Mouse (Mus musculus): Measurements from ENCODE around the gene Zbtb11. TPM values are rescaled to one million over a fixed set of nuclear protein-coding genes. Genes with fewer than 3 reads are reported as not detected.
A peak's percentile ranks its signal among the peaks of the same experiment; 100 is the strongest.

Zbtb11 gene
- polyA plus RNA-seq, 1 experiment: 11.8 TPM

DNA sequence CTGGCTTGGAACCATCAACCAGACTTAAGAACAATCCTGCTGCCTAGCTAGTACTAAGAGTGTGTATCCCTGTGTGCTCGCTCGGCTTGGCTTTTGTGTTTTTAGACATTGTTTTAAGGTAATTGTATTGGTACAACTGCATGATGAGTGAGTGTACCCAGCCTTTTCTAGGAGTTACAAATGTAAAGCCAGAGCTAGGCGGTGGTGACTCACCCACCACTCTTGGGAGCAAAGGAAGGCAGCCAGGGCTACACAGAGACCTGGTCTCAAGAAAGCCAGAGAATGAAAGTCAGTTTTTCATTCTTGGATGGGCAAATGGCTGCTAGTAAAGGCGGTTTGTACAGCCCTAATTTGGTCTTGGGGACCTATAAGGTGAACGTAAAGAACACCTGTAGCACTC is 3.3 kb upstream of the Zbtb11 start:
- DNase-seq (ENCODE audit: low spot score): no peak

GRCm38 (mm10) chr16:55971735-55972615 is 1.7 kb upstream of the Zbtb11 start:
- no peak for DNase-seq (ENCODE audit: low spot score)

DNA sequence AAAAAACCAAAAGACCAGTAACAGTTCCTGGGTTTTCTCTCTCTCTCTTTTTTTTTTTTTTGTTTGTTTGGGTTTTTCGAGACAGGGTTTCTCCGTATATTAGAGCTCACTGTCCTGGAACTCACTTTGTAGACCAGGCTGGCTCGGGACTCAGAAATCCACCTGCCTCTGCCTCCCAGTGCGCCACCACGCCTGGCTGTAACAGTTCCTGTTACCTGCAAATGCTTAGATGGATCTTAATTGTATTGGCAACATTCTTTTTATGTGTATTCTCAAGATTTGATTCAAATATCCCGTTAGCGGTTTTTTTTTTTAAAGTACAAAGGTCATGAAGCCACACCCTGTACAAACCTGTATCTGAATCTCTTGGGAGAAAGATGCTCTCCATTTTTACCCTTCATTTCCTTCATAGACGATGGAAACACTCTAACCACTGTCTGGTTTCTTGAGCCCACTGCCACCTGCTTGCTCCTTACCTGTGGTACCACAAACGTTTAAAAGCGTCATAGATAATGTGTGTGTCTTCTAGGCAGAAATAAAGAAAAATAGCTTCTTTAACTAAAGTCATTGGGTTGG is 969 bp upstream of the Zbtb11 start:
- no peak for DNase-seq (ENCODE audit: low spot score)

GRCm38 (mm10) chr16:55974256-55974902 is 696 bp downstream of the Zbtb11 start:
- peak; percentile 87 for DNase-seq (ENCODE audit: low spot score)

DNA sequence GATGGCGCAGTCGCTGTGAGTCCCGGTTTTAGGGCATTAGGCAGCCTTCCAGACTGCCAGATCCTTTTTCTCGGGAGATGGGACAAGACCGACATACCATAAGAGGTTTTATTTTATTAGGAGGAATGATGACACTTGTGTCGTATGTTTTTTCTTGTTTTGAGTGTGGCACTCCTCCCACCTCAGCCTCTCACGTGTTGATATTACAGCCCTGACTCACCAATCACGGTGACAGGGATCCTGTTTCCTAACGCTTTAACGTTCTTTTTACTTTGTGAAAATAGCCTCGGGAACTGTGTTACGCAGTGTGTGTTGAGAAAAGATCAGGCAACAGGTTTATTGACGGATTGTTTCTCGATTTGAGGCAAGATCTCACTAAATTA is 1.2 kb downstream of the Zbtb11 start:
- no peak for DNase-seq (ENCODE audit: low spot score)

- DNase-seq (ENCODE audit: low spot score): no peak
Measured at GRCm38 (mm10) chr16:55986001-55986400, 12.3 kb downstream of the Zbtb11 start.

DNA sequence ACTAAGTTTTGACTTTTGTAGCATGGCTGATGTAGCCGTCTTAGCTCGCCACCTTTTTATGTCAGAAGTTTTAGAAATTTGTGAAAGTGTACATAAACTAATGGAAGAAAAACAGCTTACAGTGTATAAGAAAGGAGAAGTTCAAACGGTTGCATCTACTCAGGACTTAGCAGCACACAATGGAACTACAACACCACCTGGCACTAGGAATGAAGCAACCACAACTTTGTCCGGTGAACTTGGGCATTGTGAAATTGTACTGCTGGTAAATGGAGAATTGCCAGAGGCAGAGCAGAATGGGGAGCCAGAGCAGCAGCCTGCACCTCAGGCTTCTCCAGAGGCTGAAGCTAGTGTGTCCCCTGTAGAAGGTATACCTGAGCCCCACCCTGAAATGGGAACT is 16.6 kb downstream of the Zbtb11 start:
- DNase-seq (ENCODE audit: low spot score): no peak

DNA sequence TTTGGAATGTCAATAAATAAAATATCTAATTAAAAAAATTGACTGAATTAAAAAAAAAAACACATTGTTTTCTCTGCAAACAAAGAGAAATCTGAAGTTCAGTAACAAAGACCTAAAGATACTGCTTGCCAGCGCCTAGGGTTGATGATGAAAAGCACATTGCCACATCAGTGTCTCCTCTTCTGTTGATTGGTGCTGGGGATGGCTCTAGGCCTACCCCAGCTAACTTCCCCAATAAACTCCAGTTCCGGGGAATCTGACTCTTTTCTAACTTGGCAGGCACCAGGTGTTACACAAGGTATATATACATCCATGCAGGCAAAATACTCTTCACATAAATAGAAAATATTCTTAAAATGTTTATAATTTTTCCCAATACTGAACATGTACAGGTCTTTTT is 20.6 kb downstream of the Zbtb11 start:
- DNase-seq (ENCODE audit: low spot score): no peak

DNA sequence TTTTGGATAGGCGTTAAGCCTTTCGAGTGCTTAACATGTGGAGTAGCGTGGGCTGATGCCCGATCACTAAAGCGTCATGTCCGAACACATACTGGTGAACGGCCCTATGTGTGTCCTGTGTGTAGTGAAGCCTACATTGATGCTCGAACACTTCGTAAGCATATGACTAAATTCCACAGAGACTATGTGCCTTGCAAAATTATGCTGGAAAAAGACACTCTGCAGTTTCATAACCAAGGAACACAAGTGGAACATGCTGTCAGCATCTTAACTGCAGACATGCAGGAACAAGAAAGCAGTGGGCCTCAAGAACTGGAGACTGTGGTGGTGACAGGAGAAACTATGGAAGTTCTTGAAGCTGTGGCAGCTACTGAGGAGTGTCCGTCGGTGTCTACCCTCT is 33.1 kb downstream of the Zbtb11 start:
- DNase-seq (ENCODE audit: low spot score): no peak

DNA sequence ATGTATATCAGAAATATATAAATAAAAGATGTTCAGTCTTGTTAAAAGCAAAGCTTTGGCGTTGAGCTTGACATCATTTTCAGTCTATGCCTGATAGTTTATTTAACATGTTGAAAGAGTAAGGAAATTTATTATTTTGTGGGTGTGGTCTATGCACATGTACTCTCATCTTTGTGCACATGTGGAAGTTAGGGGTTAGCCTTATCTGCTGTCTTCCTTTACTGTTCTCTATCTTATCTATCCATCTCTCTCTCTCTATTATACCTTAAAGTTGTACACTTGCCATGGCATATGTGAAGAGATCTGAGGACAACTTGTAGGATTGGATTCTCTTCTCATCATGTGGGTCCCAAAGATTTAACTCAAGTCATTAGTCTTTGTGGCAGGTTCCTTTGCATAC is 35.2 kb downstream of the Zbtb11 start:
- no peak for DNase-seq (ENCODE audit: low spot score)

DNA sequence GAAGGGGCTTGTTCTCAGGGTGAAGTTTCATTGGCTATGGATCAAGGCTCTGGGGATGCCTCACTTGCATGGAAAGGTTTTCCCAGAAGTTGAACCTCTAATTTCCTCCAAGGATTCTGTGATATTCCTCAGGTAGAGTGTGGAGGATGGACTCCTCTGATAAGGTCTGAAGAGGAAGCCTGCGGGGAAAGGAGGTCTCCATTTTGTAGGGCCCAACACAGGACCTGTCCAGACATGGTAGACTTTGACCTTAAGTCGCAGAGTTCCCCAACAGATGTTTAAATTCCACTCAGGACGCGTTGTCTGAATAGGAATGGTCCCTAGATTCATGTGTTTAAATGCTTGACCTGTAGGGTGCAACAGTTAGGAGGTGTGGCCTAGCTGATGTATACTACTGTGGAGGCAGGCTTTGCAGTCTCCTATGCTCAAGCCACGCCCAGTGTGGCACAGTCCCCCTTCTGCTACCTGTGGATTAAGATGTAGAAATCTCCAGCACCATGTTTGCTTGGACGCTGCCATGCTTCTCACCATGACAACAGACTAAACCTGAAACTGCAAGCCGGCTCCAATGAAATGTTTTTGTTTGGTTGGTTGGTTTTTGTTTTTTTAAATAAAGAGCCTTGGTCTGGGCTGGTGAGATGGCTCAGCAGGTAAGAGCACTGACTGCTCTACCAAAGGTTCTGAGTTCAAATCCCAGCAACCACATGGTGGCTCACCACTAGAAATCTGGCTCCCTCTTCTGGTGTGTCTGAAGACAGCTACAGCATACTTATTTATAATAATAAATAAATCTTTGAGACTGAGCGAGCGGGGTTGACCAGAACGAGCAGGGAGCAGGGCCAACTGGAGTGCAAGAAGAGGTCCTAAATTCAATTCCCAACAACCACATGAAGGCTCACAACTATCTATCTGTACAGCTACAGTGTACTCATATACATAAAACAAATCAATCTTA is 39.4 kb downstream of the Zbtb11 start:
- DNase-seq (ENCODE audit: low spot score): no peak

DNA sequence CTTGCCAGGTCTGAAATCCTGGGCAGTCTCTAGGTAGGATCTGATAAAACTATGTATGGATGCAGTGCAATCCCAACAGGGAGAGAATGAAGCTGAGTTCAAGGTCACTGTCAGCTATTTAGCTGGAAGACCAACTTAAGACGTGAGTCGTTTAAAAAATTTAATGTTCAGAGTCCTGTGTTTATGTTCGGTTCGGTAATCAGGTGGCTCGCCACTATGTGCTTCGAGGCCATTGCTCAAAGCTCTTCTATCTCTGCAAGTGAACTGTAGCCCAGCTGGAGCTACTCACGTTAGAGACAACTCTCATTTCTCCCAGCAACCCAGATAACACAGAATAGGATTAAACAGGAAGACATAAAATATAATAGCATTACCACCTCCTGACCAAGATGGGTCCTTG is 40.4 kb downstream of the Zbtb11 start:
- no peak for DNase-seq (ENCODE audit: low spot score)

DNA sequence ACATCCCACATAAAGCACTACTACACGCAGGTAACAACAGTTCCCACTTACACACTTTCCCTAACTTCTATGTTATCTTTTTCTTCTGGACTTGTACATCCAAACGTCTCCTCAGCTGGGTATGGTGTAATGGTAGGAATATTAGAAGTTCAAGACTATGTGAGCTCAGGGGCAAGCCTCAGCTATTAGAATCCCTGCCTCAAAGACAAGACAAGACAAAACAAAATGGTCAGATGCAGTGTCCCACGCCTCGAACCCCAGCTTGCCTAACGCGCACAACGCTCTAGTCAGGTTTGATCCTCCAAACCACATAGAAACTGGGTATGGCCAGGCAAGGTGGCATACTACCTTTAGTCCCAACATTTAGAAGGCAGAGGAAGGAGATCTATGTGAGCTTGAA is 46.0 kb downstream of the Zbtb11 start:
- DNase-seq (ENCODE audit: low spot score): no peak

DNA sequence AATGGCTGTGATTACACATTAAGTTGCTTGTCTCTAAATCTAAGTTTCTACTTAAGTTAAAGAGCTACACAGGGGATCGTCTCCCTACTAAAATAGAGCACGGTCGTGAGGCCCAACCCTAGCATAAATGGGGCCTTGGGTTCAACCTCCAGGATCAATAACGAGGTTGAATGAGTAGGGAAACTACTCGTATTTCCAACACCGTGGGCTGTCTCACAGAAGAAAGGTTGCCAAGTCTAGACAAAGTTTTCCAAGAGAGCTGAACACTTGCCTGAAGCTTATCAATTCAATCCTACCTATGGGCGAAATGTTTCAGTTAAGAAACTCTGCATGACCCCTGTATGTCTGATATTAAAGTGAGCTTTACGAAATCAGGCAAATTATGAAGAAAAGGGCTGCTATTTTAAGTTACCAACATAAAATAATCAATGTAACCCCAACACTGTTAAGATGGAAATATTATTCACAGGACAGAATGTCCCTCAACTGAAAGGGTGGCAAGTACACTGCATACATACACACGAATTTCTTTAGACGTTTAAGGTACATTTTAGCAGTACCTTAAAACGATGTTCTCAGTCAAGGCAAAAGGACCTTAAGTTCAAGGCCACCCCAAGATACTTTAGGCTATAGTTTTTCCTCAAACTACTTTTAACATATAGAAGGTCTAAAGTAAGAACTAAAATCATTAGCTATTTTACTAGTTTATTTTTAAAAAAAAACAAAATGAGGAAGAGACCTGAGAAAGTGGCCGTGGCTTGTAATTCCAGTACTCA is 54.4 kb downstream of the Zbtb11 start:
- DNase-seq (ENCODE audit: low spot score): no peak

DNA sequence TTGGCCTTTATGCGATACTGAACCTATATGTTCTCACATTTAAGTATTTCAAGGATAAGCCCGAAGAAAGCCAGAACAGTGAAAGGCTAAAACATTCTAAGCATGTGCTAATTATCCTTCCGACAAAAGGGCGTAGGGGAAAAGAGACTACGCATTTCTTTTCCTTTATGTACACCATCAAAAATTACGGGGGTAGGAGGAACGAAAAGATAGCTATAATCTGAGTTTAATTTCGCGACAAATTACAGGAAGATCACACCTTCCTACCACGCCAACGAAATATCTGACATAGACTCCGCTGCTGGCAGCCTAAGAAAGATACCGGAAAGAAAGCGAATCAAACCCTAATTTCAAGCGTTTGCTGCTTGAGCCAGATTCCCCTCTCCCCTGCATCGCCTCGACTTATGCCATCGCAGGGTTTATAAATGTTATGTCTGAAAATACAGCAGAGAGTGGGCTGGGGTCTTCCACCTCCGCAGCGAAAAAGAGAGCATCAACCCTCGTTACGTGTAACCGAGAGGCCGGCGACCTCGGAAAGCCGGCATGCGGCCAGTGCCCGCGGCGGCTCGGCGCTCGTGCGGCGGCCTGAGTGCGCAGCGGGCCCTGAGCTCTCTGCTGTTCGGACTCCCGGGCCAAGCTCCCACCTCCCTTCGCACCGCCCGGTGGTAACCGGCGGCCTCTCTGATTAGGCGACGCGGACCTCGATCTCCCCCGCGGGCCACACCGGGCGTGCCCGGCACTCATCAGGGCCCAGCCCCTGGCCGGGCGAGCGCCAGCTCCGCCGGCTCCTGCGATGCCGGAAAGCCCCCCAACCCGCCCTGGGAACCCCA is 55.3 kb downstream of the Zbtb11 start:
- DNase-seq (ENCODE audit: low spot score): peak; percentile 82

DNA sequence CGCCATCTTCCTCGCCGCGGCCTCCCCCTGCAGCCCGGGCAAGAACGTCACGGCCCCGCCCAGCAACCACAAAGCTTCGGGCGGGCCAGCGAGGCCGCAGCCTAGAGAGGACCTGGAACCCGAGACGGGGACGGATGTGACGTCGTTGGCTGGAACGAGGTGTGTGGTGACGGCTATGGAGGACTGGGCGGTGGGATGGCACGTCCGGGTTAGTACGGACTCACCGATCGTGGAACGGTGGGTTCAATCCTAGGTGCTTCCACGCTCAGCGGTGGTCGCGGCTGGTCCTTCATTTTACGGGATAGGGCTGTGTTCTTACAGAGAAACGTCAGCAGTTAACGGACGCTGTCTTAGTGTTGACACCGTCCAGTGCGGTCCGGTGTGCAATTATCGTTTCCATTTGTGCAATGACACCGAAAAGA is 56.0 kb downstream of the Zbtb11 start, which contains the start of gene Pcnp:
Pcnp (minus strand) TSS at position 79 of the 422 bp plus-strand sequence.
- DNase-seq (ENCODE audit: low spot score): peak; percentile 94

GRCm38 (mm10) chr16:56034566-56034965 is 60.9 kb downstream of the Zbtb11 start:
- no peak for DNase-seq (ENCODE audit: low spot score)

DNA sequence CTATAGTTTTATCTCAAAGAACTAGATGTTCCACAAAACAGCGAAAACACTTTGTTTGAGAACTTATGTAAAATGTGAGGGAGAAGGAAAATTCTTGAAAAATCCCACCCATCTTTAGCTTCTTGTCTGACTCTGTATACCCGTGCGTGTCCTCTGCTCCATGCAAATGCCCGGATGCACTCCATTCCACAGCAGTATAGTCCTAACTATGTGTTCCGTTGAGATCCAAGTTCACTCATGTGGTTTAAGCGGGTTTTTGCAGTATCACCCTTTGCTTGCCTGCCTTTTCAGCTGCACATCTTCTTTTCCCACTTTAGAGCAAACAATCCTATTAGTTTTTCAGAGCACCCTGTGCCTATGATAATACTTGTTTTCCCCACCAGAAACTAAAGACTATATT is 62.8 kb downstream of the Zbtb11 start:
- no peak for DNase-seq (ENCODE audit: low spot score)

DNA sequence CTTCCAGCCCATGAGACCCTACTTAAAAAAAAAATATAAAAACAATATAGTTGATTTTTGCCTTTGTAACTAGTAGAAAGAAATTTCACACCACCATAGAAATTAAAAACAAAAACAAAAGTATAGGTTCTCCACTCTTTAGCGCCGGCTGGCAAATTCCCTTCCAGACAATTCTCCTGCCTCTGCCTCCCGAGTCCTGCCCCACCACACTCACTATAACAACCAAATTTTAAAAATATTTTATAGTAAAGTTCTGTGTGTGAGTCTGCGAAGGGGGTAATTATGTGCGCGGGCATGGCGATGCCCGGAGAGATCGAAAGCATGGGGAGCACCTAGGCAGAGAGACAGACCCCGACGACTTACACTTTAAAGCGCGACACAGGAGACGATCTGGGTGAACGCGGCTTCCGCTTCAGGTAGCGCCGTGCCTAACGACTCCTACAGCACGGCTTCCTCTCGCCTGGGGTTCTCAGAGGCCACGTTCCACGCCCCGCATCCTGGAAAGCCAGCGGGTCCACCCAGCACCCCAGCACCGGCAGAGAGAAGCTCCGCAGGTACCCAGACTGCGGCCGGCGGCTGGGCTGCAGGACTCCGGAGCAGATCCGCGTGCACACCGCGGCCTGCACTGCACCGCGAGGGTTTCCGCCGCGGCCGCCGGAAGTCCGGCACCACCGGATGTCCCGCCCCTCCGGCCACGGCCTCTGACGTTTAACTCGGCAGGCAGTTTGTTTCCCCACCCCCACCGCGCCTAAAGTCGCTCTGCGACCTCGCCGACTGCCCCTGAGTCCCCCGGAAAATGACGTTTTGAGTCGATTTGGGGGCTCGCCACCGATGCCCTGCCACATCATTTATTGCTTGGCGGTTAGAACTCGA is 63.7 kb downstream of the Zbtb11 start, which contains the start of gene Trmt10c:
Trmt10c (minus strand) TSS at position 682 of the 873 bp plus-strand sequence.
- DNase-seq (ENCODE audit: low spot score): peak; percentile 91

Data from urinary bladder, adult 2 months (tissue).